Mouse (Mus musculus): ENCODE measurements at regions not wholly inside any gene's neighbourhood (a gene's known extent, or its start where the extent isn't known, plus 50 kb on each side); places are given as distances from the start of the nearest gene placed in this dataset.
"Not testable (repeated sequence)": the region's sequence is repeated elsewhere in the genome, so short reads cannot be mapped to it uniquely, and the experiment has no call there.

DNA sequence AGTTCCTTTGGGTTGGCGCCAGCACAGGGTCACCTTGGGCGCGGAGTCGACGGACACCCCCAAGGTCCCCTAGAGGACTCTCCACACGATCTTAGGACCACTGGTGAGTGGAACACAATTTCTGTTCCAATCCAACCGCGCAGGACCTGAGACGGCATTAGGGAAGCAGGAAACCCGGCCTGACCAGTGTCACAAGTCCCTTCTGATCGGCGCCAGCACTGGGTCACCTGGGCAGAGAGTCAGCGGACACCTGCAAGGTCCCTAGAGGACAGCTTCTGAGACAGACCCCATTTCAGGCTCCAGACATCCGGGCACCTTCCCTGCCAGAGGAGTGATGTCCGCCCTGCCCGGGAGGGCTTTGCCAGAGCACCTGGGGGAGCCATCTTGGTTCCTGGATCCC, 74.2 kb upstream of the Cdh13 start:
- not testable (repeated sequence) for H3K4me3 ChIP-seq

DNA sequence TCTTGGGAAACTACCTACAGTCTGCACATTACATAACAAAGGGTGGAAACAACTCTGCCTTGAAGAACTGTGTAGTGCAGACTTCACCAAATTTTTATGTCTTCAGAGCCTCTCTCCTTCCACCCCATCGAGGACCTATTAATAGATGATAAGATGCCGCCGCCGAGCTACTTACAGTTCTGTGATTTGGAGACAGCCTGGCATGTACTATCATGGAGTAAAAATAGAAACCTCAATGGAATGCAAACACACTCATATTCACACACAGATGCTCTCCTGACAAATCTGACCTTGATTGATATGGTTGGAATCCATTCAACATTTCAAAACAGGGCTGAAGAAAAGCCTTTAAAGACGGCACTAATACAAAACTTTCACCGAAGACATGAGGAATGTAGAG, 92.7 kb upstream of the Cdh13 start:
- no peak for TF ChIP-seq CTCF (conservative IDR thresholded peaks at IDR 0.05)
- no peak overlapping the region for H3K27ac ChIP-seq
- no peak for DNase-seq (ENCODE audit: low spot score in 2 of 2)
- no peak overlapping the region for H3K4me3 ChIP-seq

More for the DNA sequence above, 74.2 kb upstream of the Cdh13 start:
- DNase-seq (ENCODE audit: low spot score in 2 of 2); H3K27ac ChIP-seq: not testable (repeated sequence)

DNA sequence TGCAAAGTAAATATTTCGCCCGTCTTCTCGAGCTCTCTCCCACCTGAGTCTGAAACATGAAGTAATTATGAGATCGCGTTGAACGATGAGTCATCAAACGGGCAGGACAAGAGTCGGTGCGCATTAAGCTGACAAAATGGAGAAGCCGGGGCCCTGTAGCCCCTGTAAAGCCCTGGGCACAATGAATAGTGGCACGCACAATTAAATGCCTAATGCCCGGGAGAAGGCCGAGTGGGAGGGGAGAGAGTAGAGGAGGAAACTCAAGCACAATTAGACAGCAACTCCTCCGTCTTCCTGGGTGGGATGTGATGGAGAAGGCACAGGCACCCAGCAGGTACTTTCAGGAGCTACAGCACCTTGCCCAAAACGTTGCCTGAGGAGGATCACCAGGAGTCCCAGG, 94.3 kb upstream of the Cdh13 start:
- no peak for DNase-seq (ENCODE audit: low spot score in 2 of 2)
- Histone ChIP-seq H3K4me3 (no peak overlapping the region), H3K27ac (no peak overlapping the region)
- no peak for TF ChIP-seq CTCF (conservative IDR thresholded peaks at IDR 0.05)

DNA sequence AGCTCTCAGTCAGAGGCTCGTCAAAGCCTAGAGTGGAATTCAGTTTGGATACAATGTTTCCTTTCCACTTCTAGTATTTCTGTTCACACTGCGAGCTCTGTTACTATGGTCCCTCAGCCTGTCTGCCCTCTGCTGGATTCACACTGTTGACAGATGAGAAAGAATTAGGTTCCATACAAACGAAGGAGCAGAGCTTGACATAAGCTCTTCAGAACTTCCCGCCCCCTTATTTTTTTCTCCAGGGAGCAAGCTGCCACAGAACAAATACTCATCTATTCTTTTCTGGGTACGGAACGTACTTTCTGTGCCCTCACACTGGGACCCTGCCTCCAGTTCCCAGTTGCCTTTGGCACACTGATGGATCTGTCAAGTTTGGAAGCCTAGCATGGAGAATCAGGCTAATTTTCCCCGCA, 114.5 kb upstream of the Cdh13 start:
- TF ChIP-seq CTCF (conservative IDR thresholded peaks at IDR 0.05): peak; percentile 73
- DNase-seq (ENCODE audit: low spot score in 2 of 2): peak; percentile 24 to 26
- H3K27ac ChIP-seq: no peak overlapping the region
- H3K4me3 ChIP-seq: no peak overlapping the region

DNA sequence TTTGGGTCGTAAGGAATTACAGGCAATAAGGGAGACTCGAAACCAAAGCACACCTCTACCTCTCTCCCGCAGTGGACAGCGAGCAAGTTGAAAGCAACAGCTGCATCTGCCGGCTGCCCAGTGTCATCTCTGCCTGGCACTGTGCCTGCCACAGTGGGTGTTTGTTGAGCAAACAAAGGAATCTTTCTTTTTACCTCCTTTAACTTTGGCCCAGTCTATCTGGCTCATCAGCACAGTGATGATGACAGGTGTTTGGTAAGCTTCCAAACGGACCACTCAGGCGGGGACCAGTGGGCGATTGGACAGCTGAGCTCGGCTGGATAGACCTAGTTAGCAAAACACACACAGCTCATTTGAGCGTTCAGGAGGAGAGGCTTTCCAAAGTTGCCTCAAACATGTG, 121.4 kb upstream of the Cdh13 start:
- DNase-seq (ENCODE audit: low spot score in 2 of 2): peak in 1 of 2 experiments; percentile 14
- Histone ChIP-seq H3K4me3 (no peak overlapping the region), H3K27ac (no peak overlapping the region)

DNA sequence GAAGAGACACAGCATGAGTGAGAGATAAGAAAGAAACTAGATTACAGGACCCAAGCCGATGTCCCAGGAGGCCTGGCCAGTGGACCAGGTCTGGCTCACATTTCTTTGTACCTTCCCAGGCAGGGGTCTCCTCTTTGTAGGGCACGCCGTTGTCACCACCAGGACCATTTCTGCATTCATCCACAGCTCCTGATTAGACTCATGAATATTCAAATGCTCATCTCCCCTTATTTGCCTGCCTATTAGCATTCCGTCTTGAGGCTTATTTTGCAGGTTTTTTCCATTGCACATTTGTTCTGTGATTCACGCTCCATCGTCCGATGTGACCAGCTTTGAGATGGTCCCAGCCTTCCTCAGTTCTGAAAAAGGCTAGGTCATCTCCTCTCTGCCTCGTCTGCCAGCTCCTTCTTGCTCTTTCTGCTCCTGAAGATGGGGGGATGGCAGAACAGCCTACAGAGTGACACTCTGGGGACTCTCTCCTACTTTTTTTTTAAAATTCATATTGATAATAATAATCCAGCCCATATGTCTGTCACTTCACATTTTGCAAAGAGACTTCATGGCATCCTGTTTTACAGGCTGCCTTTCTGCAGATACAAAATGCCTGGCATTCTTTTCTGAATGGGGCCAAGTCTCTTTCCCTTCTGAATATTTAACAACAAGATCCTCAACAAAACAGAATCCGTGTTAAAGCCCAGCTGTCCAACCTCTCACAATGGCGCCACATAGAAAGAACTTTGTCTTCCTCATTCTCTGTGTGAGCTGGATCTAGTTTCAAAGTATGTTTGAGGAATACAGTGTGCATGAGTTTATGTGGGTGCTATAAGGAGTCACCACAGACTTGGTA, 136.0 kb upstream of the Cdh13 start:
- TF ChIP-seq CTCF (conservative IDR thresholded peaks at IDR 0.05): no peak
- peak; percentile 14 to 34 for DNase-seq (ENCODE audit: low spot score in 2 of 2)
- Histone ChIP-seq H3K27ac (peak overlapping the region; percentile 63; the same call in 1 of the 2 replicates), H3K4me3 (no peak overlapping the region)

More for the DNA sequence above, 121.4 kb upstream of the Cdh13 start:
- no peak; the same call in 1 of the 2 replicates for TF ChIP-seq CTCF (conservative IDR thresholded peaks at IDR 0.05)

DNA sequence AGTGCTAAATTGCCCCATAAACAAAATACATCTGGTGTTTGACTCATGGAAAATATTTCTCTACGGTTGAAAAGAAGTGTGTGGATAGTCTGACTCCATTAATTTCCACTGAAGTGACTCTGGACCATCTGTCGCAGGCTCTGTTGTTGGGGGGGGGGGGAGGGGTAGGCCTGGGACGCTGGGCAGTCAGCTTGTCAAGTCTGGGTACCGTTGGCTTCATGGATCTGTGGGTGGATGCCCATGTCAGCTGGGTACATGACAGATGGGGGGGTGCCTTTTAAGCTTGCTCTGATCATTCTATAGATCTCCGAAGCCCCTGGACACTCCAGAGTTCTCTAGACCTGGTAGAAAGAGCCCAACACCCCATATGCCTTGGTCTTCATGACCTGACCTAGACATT, 139.0 kb upstream of the Cdh13 start:
- TF ChIP-seq CTCF (conservative IDR thresholded peaks at IDR 0.05): no peak
- no peak overlapping the region for H3K27ac ChIP-seq
- no peak overlapping the region for H3K4me3 ChIP-seq
- no peak for DNase-seq (ENCODE audit: low spot score in 2 of 2)

DNA sequence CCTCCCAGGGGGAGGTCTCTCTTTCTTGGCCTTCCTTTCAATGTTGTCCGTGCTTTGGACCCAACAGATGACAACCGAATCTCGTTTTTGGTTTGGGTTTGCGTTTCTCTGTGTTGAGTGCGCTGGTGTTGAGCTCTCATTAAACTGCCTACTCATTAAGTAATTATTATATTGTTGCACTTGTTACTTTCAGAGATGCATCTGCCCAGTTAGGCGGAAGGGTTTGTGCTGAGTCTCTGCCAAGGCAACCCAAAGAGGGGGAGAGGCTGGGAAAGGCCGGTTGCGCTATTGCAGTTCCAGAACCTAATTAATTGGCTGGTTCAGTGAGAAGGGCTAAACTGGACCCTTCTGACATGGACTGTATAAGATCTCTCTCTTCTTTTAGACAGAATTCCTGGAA, 141.2 kb upstream of the Cdh13 start:
- no peak for DNase-seq (ENCODE audit: low spot score in 2 of 2)

DNA sequence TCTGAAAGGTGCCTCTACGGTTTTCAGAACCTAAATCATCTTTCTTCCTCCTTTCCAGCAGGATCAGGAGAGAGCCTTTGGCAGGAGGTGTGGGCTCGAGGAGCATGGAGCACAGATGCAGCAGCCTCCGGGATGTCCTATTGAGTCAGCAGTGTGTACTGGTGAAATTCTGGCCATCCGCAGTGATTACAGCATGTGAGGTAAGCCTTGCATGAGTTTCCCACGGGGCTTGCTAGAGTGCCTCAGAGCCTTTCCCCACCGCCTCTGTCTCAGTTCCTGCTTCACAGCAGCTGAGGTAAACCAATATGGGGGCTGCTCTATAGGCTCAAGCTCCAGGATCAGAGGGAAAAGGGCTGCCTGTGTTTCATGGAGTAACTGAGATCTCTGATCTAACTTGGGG, 143.6 kb upstream of the Cdh13 start:
- Histone ChIP-seq H3K27ac (no peak overlapping the region), H3K4me3 (no peak overlapping the region)
- no peak for TF ChIP-seq CTCF (conservative IDR thresholded peaks at IDR 0.05)

More for the DNA sequence above, 141.2 kb upstream of the Cdh13 start:
- Histone ChIP-seq H3K27ac (no peak overlapping the region), H3K4me3 (no peak overlapping the region)
- TF ChIP-seq CTCF (conservative IDR thresholded peaks at IDR 0.05): no peak

DNA sequence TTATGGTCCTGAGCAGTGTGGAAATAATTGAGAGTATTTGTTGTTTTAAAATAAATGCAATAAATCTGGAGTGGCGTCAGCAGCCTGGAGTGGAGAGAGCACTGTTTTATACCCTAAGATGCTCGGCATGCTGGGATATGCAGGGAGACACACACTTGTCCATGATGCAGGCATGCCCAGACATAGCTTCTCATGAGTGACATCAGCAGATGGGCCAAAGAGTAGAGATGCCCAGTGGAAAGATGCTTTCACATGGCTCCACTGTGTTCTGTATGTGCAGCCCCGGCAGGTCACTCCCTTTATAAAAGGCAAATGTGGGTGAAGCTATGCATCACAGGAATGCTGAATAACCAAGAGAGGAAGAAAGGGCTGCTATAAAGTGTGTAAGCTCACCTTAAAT, 145.7 kb upstream of the Cdh13 start:
- no peak for DNase-seq (ENCODE audit: low spot score in 2 of 2)

More for the DNA sequence above, 143.6 kb upstream of the Cdh13 start:
- DNase-seq (ENCODE audit: low spot score in 2 of 2): no peak

DNA sequence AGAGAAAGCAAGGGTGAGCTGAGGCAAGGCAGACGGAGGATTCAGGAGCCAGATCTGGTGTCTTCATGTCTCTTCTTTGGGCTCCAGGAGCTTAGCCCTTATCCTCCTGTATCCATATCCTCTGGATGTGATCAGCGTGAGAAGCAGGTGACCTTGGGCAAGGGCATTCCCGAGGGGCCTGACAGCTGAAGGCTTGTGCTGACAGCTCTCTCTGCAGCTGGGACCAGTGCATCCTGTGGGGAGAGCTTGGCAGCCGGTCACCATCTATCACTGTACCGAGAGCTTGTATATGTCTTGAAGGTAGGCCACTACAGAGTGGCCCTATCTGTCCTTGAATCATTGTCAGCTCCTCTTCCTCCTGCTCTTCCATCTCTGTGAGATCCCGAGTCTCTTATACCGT, 158.5 kb upstream of the Cdh13 start:
- no peak for TF ChIP-seq CTCF (conservative IDR thresholded peaks at IDR 0.05)
- Histone ChIP-seq H3K27ac (no peak overlapping the region), H3K4me3 (no peak overlapping the region)
- DNase-seq (ENCODE audit: low spot score in 2 of 2): no peak

More for the DNA sequence above, 145.7 kb upstream of the Cdh13 start:
- Histone ChIP-seq H3K4me3 (no peak overlapping the region), H3K27ac (no peak overlapping the region)
- no peak for TF ChIP-seq CTCF (conservative IDR thresholded peaks at IDR 0.05)

DNA sequence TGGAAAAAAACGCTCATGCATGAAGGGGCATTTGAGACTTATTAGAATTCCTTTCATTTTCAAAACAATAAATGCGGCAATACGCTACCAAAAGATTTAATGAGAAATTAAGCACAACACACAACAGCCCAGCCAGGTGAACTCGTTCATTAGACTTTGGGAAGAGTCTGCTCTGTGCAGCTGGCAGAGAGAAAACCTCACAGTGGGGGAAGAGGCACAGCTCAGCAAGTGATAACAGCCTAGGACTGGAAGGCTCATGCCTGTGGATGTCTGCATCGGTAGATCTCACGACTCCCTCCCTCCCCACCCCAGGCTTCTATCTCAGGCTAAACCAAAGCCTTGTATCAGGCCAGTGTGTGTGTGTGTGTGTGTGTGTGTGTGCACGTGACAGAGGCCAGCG, 169.3 kb upstream of the Cdh13 start:
- DNase-seq (ENCODE audit: low spot score in 2 of 2): no peak
- no peak for TF ChIP-seq CTCF (conservative IDR thresholded peaks at IDR 0.05)
- H3K27ac ChIP-seq: no peak overlapping the region
- H3K4me3 ChIP-seq: 0 out of 2 replicates have a peak overlapping the region, but pooled peaks have one; percentile 7

DNA sequence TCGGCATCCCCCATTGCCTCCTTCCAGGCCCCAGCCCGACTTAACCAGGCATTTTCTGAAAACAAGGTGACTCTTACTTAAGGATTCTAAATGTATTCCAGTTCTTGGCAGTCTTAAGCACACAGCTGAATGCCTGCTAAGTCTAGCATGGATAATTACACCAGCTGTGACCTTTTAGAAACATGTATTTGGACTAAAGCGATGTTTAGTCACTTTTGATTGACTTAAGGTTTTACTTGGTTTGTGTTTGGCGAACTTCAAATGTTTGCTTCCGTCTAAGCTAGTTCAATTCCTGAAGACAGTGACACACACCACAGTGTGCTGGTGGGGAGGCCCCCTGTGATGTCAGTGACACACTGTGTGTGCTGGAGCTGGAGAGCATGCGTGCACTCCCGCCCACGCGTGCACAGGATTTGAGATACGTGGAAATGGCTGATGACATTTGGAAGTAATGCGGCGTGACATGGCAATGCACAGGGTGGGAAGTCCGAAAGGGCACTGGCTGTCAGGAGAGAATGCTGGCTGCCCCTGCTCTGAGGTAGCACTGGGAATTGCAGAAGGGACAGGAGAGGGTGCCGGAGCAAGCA, 179.0 kb upstream of the Cdh13 start:
- TF ChIP-seq CTCF (conservative IDR thresholded peaks at IDR 0.05): no peak
- H3K27ac ChIP-seq: no peak overlapping the region
- no peak for DNase-seq (ENCODE audit: low spot score in 2 of 2)
- no peak overlapping the region for H3K4me3 ChIP-seq

DNA sequence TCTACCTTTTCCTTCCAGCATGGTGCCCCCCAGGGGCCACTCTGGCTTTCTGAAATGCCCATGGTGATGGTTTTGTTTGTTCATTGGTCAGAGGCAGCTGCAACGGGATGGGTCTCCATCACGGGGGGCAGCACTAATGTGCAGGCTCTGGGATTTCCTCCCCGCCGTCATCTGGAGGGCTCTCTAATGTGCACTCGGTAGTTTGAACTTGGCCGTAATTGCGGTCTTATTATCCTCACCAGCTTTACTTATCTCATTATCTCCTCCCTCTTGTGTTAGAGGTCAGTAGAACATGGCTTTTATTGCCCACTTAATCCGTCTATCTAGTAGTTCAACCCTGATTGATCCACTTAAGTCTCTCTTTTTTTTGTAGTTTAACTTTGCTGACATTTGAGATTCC, 182.2 kb upstream of the Cdh13 start:
- DNase-seq (ENCODE audit: low spot score in 2 of 2): no peak
- no peak for TF ChIP-seq CTCF (conservative IDR thresholded peaks at IDR 0.05)
- H3K27ac ChIP-seq: no peak overlapping the region
- no peak overlapping the region for H3K4me3 ChIP-seq
